Mouse (Mus musculus) retina, adult 2 months (tissue): Measurements from ENCODE around the gene Gm10031.
"Not testable (repeated sequence)": the region's sequence is repeated elsewhere in the genome, so short reads cannot be mapped to it uniquely, and the experiment has no call there.

Source experiments
- DNase-seq: peaks from one replicate; pipeline ENCODE4 v3.0.0-alpha.2; 2012; ENCODE audit warnings: low read depth, low spot score

Gm10031 gene

DNA sequence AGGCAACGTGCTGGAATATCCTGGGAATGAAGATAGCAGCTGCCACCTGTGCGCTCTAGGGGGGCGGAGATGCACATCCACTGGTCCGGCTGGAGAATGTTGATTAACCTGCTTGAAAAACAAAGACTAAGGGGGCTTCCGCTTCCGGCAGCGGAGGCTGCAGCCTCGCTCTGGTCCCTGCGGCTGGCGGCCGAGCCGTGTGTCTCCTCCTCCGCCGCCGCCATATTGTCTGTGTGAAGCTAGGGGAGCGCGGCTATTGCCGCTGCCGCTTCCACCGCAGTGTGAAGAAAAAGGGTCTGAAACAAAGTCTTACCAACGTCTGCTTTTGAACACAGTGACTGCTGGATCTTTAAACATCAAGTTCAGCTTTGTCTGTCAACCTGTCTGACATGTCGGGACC lies at the start of gene Gm10031:
Gene Gm10031, plus strand, starts transcription at position 171 of the 400 bp plus-strand sequence.
- not testable (repeated sequence) for DNase-seq

DNA sequence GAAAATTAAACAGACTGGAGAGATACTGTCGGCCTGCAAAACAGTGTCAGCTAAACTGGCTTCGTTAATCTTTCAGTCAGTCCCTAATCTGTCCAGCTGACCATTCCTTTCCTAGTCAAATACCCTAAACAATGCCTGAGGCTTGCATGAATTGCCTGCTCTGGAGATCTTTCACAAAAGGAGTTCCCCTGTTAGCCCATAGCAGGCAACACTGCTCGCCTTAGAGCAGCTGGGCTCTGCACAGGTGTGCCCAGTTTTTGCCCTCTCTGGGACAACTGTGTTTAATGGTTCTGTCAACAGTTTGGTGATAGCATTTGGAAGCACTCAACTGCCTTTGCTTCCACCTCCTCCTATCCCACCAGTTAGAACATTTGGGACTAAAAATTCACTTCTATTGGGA lies 49.0 kb upstream of the Gm10031 start:
- DNase-seq, result no peak

DNA sequence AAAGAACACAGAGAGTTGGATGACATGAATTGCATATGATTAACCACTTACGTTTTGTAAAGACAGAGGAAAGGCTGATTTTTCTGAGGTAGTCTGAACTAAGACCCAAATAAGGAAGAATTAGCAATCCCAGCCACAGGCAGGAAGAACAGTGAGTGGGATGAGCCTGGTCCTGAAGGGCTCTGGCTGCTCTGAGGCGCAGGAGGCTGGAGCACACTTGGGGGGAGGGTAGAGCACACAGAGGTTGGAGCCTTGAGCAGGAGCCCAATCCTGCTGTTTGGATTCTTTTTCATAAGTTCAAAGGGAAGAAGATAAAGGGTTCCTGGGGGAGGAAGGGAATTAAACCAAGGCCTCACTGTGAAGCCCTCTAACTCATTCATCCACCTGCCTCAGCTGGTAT lies 47.8 kb upstream of the Gm10031 start:
- DNase-seq, result no peak

- DNase-seq, result no peak
Measured at GRCm38 (mm10) chr1:156476535-156476934, 47.3 kb upstream of the Gm10031 start.

GRCm38 (mm10) chr1:156481826-156482225 lies 42.0 kb upstream of the Gm10031 start:
- no peak for DNase-seq

GRCm38 (mm10) chr1:156487498-156487897 lies 36.3 kb upstream of the Gm10031 start:
- DNase-seq, result no peak

DNA sequence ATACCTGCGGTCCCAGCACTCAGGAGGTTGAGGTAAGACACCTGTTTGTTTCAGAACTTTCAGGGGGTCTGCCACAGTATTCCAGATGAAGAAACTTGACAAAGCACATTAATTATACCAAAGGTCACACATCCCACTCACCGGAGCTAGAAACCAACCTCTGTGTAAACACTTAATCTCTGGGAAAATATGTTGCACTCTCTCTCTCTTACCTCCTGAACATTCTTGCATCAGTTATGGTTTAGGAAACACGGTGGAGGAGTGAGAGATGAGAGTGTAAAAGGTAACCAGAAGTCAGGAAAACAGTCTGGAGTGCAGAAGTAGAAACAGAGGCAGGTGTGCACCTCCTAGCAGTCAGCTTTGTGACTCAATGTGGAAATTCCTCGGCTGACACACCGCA lies 35.8 kb upstream of the Gm10031 start:
- no peak for DNase-seq

GRCm38 (mm10) chr1:156491226-156491796 lies 32.5 kb upstream of the Gm10031 start:
- no peak for DNase-seq

- DNase-seq, result no peak
Measured at GRCm38 (mm10) chr1:156495025-156495424, 28.8 kb upstream of the Gm10031 start.

- DNase-seq, result no peak
Measured at GRCm38 (mm10) chr1:156496910-156497309, 26.9 kb upstream of the Gm10031 start.

GRCm38 (mm10) chr1:156504945-156505523 lies 18.8 kb upstream of the Gm10031 start:
- DNase-seq, result no peak

DNA sequence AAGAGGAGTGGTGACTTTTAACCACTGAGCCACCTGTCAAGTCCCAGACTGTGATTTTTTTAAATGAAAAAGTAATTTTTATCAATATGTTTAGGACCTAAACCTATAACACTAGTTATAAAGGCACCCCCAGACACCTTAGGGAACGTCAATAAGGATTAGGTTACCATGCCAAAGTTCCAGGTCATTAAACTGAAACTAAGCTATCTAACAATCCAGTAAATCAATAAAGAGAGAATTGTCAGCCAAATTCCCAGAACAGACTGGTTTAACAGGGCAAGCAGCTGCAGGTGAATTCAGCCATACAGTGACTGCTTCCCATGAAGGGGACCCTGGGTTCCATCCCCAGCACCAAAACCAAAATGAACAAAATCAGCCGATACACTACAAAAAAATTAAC lies 17.9 kb upstream of the Gm10031 start:
- DNase-seq, result no peak

DNA sequence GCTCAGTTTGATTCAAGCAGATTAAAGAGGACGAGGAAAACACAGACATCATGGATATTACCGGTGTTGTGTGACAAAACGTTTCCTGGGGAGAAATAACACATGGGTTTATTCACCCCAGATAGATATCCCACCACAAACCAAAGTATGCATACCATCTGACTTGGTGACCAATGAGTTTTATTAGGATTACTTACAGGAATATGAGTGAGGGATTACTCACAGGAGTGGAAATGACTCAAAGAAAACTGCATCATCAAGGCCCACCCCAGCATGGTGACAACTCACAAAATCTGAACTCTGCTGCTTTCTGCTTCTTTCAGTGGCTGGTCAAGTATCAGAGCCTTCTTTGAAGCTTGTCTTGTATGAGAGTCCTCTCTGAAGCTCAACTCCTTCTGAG lies 16.1 kb upstream of the Gm10031 start:
- no peak for DNase-seq

- no peak for DNase-seq
Measured at GRCm38 (mm10) chr1:156520136-156520780, 3.6 kb upstream of the Gm10031 start.

- DNase-seq, result no peak
Measured at GRCm38 (mm10) chr1:156521796-156522517, 1.9 kb upstream of the Gm10031 start.

DNA sequence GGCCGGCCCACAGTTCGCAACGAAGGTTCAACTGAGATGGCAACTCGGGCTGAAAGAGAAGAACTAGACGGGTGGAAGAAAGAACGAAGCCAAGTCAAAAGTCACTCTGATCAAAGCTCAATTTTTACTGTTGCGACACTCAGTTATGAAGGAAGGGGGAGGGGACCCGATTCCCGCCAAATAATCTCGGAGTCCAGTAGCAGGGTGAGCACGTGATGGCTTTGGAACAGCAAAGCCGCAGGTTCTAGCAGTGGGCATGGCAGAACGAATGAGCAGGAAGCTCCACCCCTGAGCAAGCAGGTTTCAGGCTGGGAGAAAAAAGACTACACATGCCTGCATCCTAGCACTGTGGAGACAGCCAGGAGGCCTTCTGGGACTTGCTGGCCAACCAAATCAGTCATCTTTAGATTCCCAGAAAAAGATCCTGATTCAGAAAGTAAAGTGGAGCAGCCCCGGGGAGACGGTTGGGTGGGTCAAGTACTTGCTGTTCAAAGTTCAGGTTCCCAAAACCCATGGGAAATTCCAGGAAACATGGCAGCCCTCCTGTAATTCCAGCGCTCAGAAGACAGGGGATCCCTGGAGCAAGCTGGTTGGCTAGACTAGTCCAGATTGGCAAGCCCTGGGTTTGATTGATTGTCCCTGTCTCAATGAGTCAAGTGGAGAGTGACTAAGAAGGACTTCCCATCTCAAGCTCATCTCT lies 8.8 kb downstream of the Gm10031 start:
- DNase-seq, result not testable (repeated sequence)

GRCm38 (mm10) chr1:156533483-156533882 lies 9.7 kb downstream of the Gm10031 start:
- DNase-seq, result no peak

- no peak for DNase-seq
Measured at GRCm38 (mm10) chr1:156533911-156534310, 10.1 kb downstream of the Gm10031 start.

DNA sequence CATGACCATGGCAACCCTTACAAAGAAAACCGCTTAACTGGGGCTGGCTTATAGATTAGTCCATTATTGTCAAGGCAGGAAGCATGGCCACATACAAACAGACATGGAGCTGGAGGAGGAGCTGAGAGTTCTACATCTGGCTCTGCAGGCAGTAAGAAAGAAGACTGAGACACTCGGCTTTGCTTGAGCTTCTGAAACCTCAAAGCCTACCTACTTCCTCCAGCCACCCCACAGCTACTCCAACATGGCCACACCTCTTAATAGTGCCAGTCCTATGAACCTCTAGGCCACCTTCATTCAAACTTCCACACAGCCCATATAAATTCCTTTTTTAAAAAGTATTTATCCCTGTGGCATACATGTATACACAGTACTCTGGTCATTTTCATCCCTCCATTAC lies 13.2 kb downstream of the Gm10031 start:
- no peak for DNase-seq

DNA sequence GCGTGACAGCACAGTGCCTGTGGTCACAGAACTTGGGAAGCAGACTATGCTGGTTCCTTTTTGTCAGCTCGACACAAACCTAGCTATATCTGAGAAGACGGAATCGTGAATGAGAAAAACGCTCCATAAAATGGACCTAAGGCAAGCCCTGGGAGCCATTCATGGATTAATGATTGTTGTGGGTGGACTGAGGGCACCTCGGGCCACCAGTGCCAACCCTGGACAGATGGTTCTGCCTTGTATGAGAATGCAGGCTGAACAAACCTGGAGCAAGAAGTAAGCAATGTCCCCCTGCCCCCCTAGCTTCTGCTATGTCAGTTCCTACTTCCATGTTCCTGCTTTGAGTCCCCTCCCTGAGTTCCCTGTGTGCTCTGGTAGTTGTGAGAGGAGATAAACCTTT lies 13.9 kb downstream of the Gm10031 start:
- no peak for DNase-seq

GRCm38 (mm10) chr1:156538382-156538781 lies 14.6 kb downstream of the Gm10031 start:
- DNase-seq, result no peak
